Mouse (Mus musculus) cerebellum, postnatal 36 days (tissue): ENCODE measurements around the gene Rhox2a.
"Not testable (repeated sequence)": the region's sequence is repeated elsewhere in the genome, so short reads cannot be mapped to it uniquely, and the experiment has no call there.

Experiments used
- DNase-seq, 2 experiments: peaks; one replicate each; pipeline ENCODE4 v3.0.0; 2021 to 2022; ENCODE audit warnings: mixed read lengths in 2 of 2

Rhox2a gene

GRCm38 (mm10) chrX:37244676-37245075 is at the start of gene Rhox2a:
Rhox2a (plus strand) TSS chrX:37244976.
- DNase-seq = not testable (repeated sequence)

- DNase-seq = no peak
Measured at GRCm38 (mm10) chrX:37198676-37199075, 46.1 kb upstream of the Rhox2a start.

- no peak for DNase-seq
Measured at GRCm38 (mm10) chrX:37210941-37211340, 33.8 kb upstream of the Rhox2a start, which contains the start of gene Gm9. Gm9 (minus strand) TSS chrX:37211041.

GRCm38 (mm10) chrX:37222158-37222557 is 22.6 kb upstream of the Rhox2a start, which contains the start of gene Rhox1:
Rhox1 (minus strand) TSS chrX:37222258.
- not testable (repeated sequence) for DNase-seq

- not testable (repeated sequence) for DNase-seq
Measured at GRCm38 (mm10) chrX:37249619-37250018, 4.8 kb downstream of the Rhox2a start, which contains the start of gene Rhox3a. Rhox3a (plus strand) TSS chrX:37249919.

- not testable (repeated sequence) for DNase-seq
Measured at GRCm38 (mm10) chrX:37265038-37265437, 20.3 kb downstream of the Rhox2a start, which contains the start of gene Rhox4a. Rhox4a (plus strand) TSS chrX:37265338.
